Mouse (Mus musculus) heart, postnatal 4 days (tissue): ENCODE results near the gene Grip1. TPM values are rescaled to one million over a fixed set of nuclear protein-coding genes. Genes with fewer than 3 reads are reported as not detected.

ENCODE experiments used
- DNase-seq: peaks from one replicate; pipeline ENCODE4 v3.0.0; 2021
- total RNA-seq, 2 experiments: library from RNA; stranded (reverse); gene quantifications; 2 replicates each; pipeline ENCODE4 v1.2.3; 2021

Grip1 gene
- 1 to 10 TPM; 2.6 to 3.1 TPM for total RNA-seq

DNA sequence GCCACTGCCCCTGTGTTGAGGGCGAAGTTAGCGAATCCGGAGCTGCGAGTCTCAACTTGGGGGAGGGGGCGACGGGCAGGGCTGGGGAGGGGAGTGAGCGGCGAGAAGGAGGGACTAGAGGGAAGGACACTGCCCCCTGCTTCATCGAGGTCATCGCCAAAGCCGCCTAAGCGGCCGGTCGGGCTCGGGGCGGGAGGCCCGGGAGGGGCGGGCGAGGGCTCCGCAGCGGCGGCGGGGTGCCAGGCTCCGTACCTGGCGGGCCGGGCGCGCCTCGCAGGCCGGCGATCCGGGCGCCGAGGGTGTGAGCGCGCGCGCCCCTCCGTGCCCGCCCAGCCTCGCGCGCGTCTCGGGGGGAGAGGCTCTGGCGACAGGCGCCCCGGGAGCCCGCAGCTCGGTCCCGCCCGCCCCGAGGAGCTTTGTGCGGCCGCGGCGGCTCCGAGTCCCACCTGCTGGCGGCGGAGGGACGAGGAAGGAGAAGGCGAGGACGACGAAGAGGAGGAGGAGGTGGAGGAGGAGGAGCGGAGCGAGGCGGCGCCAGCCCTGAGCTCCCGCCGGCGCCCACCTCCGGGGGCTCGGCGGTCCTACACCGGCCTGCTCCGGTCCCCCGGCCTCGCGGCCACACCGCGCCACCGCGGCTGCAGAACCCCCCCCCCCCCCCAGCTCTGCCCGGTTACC is at the start of gene Grip1:
Gene Grip1 (plus strand): TSS at position 400 of the 675 bp plus-strand sequence.
- DNase-seq: peak; percentile 24

DNA sequence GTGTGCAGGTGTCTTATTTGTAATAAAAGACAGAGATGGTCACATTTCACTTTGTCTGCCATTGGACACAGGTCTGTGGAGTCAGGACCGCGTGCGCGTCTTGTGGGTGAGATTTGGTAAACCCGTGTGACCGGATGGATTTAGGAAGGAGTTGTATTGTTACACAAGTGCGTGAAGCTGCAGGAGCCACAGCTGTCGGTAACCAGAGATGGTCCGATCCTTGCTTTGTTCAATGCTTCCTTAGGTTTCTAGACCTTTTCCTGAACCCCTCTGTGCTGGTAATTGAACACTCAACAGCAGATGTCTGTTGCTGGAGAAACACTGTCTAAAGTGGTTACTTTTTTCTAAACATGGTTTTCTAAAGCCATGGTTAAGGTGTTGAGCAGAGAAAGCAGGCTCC is 48.5 kb upstream of the Grip1 start:
- DNase-seq: no peak

DNA sequence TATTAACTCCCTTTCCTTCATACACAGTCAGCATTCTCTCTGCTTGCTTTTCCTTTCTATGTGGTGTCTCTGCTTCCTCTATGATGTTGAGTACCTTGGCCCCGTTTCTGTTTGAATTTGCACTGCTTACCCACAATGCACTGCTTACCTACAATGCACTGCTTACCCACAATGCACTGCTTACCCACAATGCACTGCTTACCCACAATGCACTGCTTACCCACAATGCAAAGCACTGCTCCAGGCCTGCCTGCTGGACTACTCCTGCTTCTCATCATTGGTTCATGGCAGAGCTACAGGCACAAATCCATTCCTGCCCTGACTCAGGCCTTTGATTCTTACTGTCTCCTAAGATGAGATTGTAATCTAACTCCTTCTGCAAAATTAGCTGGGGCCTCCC is 48.0 kb upstream of the Grip1 start:
- no peak for DNase-seq

DNA sequence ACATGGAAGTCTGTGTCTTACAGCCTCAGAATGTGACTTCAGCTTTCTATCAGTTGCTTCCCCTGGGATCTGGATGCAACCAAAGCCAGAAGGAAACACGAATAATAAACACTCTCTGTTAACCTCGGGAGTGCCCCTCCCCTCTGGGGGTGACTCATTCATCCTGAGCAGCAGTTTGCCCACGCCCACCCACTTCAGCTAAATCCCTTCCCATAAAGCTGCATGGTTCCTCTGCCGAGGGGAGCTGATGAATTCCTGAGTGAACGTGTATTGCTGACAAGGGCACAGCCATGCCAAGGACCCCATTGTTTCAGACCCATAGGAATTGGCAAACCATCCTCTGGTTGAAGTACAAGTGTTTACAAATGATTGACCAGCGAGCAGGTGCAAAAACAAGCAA is 45.3 kb upstream of the Grip1 start:
- DNase-seq: no peak

DNA sequence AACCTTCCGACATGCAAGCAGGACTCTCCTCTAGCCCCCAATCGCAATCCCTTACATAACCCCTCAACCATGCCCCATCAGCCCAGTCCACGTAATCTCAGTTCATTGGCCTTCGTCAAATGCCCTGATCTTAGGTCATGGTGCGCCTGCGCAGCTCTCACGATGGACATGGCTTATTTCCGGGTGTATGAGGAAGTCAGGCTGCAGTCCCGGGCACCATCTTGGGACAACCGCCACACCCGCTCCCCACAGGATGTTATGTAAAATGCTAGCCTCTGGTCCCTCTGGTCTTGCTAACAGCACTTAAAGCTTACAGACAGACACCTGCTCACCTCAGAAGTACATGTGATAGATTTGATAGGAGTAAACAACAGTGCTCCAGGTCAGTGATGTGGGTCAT is 40.4 kb upstream of the Grip1 start:
- DNase-seq: no peak

GRCm38 (mm10) chr10:119415106-119415505 is 38.5 kb upstream of the Grip1 start:
- DNase-seq: no peak

- DNase-seq: no peak
These were observed 32.2 kb upstream of the Grip1 start for GRCm38 (mm10) chr10:119421418-119421817.

- DNase-seq: no peak
These were observed 29.7 kb upstream of the Grip1 start for GRCm38 (mm10) chr10:119423821-119424534.

GRCm38 (mm10) chr10:119427653-119428052 is 26.0 kb upstream of the Grip1 start:
- no peak for DNase-seq

- no peak for DNase-seq
These were observed 25.5 kb upstream of the Grip1 start for GRCm38 (mm10) chr10:119428106-119428505.

GRCm38 (mm10) chr10:119430240-119430639 is 23.4 kb upstream of the Grip1 start:
- DNase-seq: no peak

DNA sequence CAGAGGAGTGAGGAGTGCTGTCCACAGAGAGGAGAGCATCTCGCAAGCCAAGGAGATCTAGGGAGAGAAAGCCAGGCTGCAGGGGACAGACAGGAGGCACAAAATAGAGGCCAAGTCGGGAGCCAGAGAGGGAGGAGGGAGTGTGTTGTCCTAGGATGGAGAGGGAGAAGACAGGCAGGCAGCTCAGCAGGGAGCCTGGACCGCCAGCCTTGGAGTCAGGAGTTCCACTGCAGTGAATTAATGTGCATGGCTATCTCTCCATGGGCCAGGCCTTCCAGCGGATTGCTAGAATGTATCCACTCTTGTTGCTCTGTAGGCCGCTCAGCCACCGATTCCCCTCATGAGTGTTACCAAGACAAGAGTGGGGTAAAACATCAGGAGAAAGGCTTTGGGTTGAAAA is 21.8 kb upstream of the Grip1 start:
- DNase-seq: no peak

GRCm38 (mm10) chr10:119435818-119436217 is 17.8 kb upstream of the Grip1 start:
- DNase-seq: no peak

- no peak for DNase-seq
These were observed 16.3 kb upstream of the Grip1 start for GRCm38 (mm10) chr10:119437319-119437718.

- DNase-seq: no peak
These were observed 11.9 kb upstream of the Grip1 start for GRCm38 (mm10) chr10:119441743-119442142.

GRCm38 (mm10) chr10:119447392-119447914 is 6.2 kb upstream of the Grip1 start:
- DNase-seq: no peak

DNA sequence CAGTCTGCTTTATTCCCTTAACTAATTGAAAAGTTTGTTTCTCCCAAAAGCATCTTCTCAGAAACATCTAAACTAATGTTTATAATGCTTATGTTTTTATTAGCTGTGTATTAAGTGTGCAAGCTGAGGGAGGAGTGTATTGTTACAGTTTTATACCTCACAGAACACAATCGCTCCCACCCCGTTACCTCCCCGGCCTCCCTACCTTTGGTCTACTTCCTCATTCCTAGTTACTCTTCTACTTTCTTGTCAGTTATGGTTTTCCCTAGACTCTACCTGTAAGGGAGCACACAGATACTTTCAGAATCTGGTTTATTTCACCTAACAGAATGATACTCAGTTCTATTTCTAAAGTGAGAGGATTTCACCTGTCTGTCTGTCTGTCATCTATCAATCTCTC is 5.7 kb upstream of the Grip1 start:
- no peak for DNase-seq

DNA sequence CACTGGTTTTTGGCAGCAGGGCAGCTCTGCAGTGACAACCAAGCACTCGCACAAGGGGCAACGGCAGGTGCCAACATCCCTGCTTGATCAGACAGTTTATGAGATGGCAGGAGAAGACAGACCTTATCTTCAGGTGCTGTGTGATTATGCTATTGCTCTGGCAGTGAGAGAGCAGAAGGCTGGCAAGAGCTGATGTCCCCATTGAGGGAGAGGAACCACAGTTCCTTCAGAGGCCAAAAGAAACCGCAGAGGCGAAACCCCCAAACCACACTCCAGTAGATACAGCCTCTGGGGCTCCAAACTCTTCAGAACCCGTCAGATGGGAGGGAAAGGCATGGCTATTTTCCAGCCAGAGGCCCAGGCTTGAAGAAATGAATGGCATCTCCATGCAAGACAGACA is 932 bp upstream of the Grip1 start:
- no peak for DNase-seq

- peak; percentile 34 for DNase-seq
These were observed 557 bp downstream of the Grip1 start for GRCm38 (mm10) chr10:119454106-119454667.

- DNase-seq: no peak
These were observed 1.3 kb downstream of the Grip1 start for GRCm38 (mm10) chr10:119454668-119455542.

DNA sequence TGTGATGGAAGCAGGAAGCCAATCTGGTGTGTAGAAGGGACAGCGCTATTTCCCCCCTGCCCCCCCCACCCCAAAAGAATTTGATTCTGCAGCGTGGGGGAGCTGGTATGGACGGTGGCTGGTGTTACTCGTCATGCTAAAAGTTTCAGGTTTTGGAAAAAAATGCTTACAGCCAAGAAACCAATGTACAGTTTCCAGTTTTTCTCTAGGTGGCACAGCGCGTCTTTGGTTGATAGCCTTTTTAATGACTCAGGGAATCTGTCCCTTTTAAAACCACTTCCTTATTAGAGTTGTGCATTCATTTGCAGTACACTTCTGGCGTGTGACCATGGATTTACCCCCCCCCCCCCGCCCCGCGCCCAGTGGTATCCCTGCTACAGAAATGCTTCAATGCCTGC is 1.9 kb downstream of the Grip1 start:
- DNase-seq: no peak

DNA sequence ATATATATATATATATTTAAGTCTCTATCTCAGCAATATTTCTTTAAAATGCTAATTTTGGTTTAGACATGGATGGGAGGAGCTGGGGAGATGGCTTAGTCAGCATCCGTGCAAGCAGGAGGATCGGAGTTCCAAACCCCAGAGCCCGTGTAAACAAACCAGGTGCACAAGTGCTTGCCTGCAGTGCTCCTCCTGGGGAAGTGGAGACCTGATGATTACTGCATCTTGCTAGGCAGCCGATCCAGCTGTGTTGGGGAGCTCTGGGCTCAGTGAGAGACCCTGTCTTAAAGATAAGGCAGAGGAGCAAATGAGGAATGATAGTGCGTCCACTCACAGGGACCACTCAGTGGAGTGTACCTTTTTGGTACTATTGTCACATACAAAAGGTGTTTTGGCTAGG is 3.5 kb downstream of the Grip1 start:
- DNase-seq: no peak

DNA sequence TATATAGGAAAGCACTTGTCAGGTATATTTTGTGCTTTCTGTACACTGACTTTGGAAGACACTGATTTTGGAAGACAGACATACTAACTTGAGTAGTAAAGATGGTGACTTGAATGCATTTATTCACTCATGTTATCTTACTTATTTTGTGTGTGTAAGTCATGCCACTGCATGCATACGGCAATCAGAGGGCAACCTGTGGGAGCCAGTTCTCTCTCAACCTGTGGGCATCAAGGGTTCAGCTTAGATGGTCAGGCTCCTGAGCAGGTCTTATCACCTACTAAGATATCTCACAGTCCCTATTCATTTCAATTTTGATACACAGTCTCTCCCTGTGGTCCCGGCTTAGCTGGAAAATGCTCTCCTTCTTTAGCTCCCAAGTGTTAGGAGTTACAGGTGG is 5.4 kb downstream of the Grip1 start:
- DNase-seq: no peak
